Mouse (Mus musculus): ENCODE measurements at regions not wholly inside any gene's neighbourhood (a gene's known extent, or its start where the extent isn't known, plus 50 kb on each side); places are given as distances from the start of the nearest gene placed in this dataset.

DNA sequence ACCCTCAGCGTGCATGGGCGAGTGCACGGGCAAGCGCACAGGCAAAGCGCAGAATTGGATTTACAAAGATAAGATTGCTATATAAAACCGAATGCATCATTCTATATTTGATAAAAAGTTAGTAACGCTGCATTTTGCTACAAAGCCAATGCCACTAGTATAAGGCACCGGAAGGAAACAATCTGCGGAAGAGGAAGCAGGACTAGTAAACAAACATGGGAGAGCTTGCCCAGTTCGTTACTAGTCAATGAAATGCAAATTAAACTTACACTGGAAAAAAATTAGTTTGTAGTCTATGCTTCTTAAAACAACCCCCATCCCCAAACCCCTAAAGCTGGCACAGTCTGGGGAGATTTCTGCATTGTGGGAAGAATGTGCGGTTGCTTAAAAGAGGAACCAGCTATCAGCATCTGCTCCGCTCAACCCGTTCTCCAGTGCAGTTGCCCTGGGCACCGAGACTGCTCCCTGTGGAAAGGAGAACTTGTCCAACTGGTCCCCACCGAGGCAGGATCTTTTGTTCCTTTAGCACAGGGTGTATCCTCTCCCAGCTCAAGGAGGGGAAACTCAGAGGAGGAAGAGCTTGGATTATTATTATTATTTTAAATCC is 389.6 kb upstream of the Adgrl2 start:
- no peaks in the 10 kb centered on the region for H3K27me3 ChIP-seq (replicated peaks)
- no peaks in the 10 kb centered on the region for H3K36me3 ChIP-seq
- no peak for ATAC-seq (ENCODE audit: low FRiP score)
- H3K4me3 ChIP-seq (replicated peaks): no peak overlapping the region
- H3K27ac ChIP-seq (replicated peaks): no peak overlapping the region
- no peaks in the 10 kb centered on the region for H3K9me3 ChIP-seq (replicated peaks)
- H3K9ac ChIP-seq (replicated peaks): no peak overlapping the region
- peaks cover 3% of the 10 kb centered on the region for H3K4me1 ChIP-seq
- H3K4me2 ChIP-seq: no peak overlapping the region
- WGBS: 75% methylated on average over 15 of the region's 15 CpGs

DNA sequence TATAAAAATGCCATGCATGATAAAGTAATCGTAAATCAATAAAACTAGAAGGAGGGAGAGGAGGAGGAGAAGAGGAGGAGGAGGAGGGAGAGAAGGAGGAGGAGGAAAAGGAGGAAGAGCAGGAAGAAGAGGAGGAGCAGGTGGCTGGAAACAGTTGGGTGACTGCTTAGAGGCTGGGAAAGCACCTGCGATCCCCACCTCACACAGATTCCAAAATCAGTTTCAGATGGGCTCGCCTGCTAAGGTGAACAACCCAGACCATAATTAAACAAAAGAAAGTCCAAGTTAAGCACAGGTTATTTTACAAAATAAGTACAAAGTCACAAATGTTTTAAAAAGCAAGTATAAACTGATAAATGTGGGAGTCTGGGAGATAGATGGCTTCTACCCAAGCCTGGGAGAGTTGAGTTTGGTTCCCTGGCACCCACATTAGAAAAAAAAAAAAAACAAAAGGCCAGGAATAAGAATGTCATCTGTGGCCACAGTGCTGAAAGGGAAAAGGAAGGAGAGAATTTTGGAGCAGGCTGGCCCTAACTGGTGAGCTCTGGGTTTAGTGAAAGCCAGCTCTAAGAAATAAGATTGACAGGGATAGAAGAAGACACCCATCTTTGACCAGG is 389.0 kb upstream of the Adgrl2 start:
- Histone ChIP-seq H3K4me2 (no peak overlapping the region), H3K4me3 (replicated peaks) (no peak overlapping the region), H3K9me3 (replicated peaks) (no peaks in the 10 kb centered on the region), H3K9ac (replicated peaks) (no peak overlapping the region), H3K27ac (replicated peaks) (no peak overlapping the region), H3K36me3 (no peaks in the 10 kb centered on the region), H3K27me3 (replicated peaks) (no peaks in the 10 kb centered on the region), H3K4me1 (peaks cover 3% of the 10 kb centered on the region)
- no peak for ATAC-seq (ENCODE audit: low FRiP score)
- 93% methylated on average over 3 of the region's 3 CpGs for WGBS

DNA sequence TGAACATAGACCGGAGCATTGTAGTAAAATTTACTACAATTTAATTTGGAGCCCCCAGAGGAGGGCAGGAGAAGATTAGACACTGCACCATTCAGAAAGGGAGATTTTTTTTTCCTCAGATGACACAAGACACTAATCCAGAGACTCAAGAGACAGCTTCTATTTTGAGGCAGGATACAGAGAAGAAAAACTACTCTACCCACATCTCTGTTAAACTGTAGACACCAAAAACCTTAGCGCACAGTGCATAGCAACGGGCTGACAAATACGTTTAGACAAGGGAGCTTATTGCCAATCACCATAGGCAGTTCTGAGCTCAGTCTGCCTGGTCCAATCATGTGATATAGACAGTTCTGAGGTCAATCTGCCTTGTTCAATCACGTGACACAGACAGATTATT is 381.1 kb upstream of the Adgrl2 start:
- no peaks in the 10 kb centered on the region for H3K36me3 ChIP-seq
- H3K4me1 ChIP-seq: no peaks in the 10 kb centered on the region
- WGBS: 79% methylated on average over 5 of the region's 5 CpGs
- no peaks in the 10 kb centered on the region for H3K27me3 ChIP-seq (replicated peaks)
- H3K9ac ChIP-seq (replicated peaks): no peak overlapping the region
- no peak overlapping the region for H3K27ac ChIP-seq (replicated peaks)
- no peak overlapping the region for H3K4me2 ChIP-seq
- no peak for ATAC-seq (ENCODE audit: low FRiP score)
- H3K9me3 ChIP-seq (replicated peaks): no peaks in the 10 kb centered on the region
- no peak overlapping the region for H3K4me3 ChIP-seq (replicated peaks)

DNA sequence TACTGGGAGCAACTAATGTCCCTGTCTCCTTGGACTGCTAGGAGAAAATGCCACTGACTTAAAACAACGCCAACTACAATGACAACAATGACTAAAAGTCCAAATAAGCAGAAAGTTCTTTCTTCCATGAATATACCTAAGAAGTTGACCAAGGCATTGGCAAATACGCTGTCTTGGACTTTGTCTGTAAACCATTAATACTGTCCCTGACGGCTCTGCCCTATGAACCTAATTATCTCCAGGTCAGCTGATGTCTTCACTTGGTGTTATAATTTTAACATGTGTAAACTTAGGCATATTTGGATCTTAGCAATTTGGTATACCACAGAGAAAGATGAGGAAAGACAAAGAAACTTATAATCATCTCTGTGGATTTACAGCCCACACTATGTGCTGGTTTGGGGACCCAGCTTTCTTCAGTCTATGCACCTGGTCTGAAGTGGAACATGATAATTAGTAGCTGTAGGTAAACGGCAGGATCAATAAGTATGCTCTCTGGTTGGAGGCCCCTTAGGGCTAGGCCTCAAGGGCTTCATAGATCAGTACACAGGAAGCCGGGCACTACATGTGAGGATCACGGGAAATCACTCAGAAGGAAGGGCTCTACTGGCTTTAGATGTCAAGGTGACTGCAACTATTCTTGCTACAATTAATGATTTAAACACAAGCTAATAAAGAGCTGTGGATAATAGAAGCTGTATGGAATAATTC is 380.3 kb upstream of the Adgrl2 start:
- no peak overlapping the region for H3K4me2 ChIP-seq
- H3K27me3 ChIP-seq (replicated peaks): no peaks in the 10 kb centered on the region
- H3K4me3 ChIP-seq (replicated peaks): no peak overlapping the region
- no peaks in the 10 kb centered on the region for H3K4me1 ChIP-seq
- H3K27ac ChIP-seq (replicated peaks): no peak overlapping the region
- no peak overlapping the region for H3K9ac ChIP-seq (replicated peaks)
- 90% methylated on average over 6 of the region's 6 CpGs for WGBS
- no peak for ATAC-seq (ENCODE audit: low FRiP score)
- H3K36me3 ChIP-seq: no peaks in the 10 kb centered on the region
- H3K9me3 ChIP-seq (replicated peaks): no peaks in the 10 kb centered on the region

DNA sequence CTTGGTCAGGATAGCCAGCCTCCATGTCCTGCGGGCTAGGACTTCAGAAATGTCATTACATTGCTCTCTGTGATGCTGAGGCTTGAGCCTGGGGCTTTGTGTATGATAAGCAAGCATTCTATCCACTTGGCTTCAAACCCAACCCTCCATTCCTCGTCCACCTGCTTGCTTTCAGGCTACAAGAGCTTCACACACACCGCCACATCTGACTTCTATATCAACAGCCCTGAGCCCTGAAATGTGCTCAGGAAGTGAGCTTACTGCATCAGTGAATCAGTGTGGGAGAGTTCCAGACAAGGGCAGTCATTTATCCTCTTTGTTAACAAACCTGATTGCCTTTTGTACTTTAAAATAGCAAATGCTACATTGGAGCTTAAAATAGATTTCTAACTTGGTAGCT is 377.5 kb upstream of the Adgrl2 start:
- Histone ChIP-seq H3K36me3 (no peaks in the 10 kb centered on the region), H3K4me2 (no peak overlapping the region), H3K27ac (replicated peaks) (no peak overlapping the region), H3K9me3 (replicated peaks) (no peaks in the 10 kb centered on the region), H3K4me3 (replicated peaks) (no peak overlapping the region), H3K9ac (replicated peaks) (no peak overlapping the region), H3K4me1 (no peaks in the 10 kb centered on the region), H3K27me3 (replicated peaks) (no peaks in the 10 kb centered on the region)
- no peak for ATAC-seq (ENCODE audit: low FRiP score)
- 81% methylated on average over 3 of the region's 3 CpGs for WGBS

DNA sequence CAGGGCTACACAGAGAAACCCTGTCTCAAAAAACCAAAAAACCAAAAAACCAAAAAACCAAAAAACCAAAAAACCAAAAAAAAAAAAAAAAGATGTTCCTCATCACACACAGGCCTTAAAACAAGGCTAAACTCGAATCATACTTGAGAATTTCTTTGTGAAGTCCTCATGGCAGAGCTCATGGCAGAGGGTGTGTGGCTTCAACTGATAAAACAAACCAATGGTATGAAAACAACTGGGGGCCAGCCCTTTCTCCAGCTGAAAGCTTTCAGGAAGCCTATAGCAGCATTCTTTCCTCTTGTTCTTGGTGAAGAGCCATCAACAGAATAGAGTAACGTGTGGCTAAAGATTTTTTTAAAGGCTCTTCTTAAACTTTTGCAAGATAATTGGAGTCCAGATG is 369.8 kb upstream of the Adgrl2 start:
- Histone ChIP-seq H3K9ac (replicated peaks) (no peak overlapping the region), H3K27ac (replicated peaks) (no peak overlapping the region), H3K36me3 (no peaks in the 10 kb centered on the region), H3K9me3 (replicated peaks) (no peaks in the 10 kb centered on the region), H3K4me2 (no peak overlapping the region), H3K27me3 (replicated peaks) (no peaks in the 10 kb centered on the region), H3K4me3 (replicated peaks) (no peak overlapping the region), H3K4me1 (peaks cover 19% of the 10 kb centered on the region)
- ATAC-seq (ENCODE audit: low FRiP score): no peak
- WGBS: 85% methylated on average over 2 of the region's 2 CpGs

DNA sequence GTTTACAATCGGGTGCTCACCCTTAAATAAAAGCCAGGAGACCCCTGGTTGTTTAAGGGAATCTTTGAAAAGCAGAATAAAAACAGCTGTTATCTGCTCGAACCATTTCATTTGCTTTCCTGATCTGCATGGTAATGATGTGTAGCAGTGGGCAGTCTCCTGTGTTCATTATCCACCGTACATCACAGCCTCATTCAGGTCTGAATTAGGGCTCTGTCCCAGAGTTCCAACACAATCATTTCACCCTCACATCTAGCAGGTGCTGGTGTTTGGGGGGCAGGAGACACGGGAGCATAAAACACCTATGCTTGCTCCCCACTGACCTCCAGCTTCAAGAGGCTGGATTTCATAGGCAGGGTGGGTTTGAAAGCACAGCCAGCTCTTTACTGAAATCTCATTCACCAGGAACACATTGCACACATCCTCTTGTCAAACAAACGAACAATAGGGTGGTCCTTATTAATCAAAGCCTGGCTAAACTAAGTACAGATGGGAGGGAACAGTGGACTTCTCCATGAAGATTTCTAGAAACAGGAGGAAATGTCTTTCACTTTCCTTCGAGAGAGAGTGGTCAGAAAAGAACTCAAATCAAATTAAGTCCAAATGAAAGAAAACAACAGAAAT is 368.3 kb upstream of the Adgrl2 start:
- ATAC-seq (ENCODE audit: low FRiP score): peak; percentile 70
- Histone ChIP-seq H3K4me3 (replicated peaks) (peak overlapping the region; percentile 21; the same call in 1 of the 2 replicates), H3K27ac (replicated peaks) (peak overlapping the region; percentile 33), H3K4me2 (peak overlapping the region; percentile 50), H3K9me3 (replicated peaks) (no peaks in the 10 kb centered on the region), H3K4me1 (peaks cover 19% of the 10 kb centered on the region), H3K9ac (replicated peaks) (no peak overlapping the region), H3K27me3 (replicated peaks) (no peaks in the 10 kb centered on the region), H3K36me3 (no peaks in the 10 kb centered on the region)
- WGBS: 17% methylated on average over 6 of the region's 6 CpGs

DNA sequence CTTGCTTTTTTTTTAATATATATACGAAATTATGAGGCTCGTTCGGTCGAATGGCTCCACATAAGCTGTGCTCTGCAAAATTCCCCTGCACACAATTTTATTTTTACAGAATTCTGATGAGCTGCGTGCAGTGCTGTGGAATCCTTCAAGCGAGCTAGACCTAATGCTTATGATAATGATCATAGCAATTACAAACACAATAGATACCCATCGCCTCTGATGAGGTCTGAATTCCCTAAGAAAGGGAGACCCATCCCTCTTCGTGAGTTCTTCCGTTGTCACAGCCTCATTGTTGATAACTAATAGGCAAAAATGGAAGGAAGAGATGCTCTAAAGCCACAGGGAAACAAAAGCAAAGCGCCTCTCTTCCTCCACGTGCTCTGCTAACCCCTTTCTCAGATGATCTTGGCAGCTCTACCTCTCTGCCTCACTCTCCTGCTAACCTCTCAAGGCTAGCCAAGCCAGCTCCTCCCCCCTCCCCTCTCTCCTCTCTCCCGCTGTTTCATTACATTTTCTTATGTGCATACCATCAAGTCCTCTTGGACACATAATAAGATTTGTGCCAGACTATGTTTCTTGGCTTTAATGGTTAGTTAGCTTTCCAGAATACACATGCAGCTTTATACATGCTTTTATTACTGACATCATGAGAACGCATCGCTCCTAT is 367.7 kb upstream of the Adgrl2 start:
- 19% methylated on average over 14 of the region's 14 CpGs for WGBS
- Histone ChIP-seq H3K4me3 (replicated peaks) (peak overlapping the region; percentile 21), H3K9ac (replicated peaks) (no peak overlapping the region)

DNA sequence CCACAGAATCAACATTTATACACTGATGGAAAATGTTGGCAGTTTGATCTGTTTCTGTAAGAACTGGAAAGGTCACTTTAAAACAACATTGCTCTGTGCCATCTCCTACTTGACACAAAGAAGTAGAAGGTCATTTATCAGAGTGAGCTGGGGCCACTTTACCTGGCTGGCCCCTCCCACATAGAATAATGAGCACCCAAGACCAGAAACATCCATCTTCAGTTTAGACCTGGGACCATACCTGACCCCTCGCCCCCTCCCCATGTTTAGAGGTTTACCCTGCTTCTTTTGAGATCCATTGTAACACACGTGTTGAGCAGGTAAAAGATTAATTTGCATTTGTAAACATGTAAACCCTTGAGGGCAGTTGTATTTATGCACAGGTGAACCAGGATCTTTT is 366.8 kb upstream of the Adgrl2 start:
- ATAC-seq (ENCODE audit: low FRiP score): no peak
- H3K27ac ChIP-seq (replicated peaks): no peak overlapping the region
- H3K36me3 ChIP-seq: no peaks in the 10 kb centered on the region
- no peak overlapping the region for H3K4me3 ChIP-seq (replicated peaks)
- H3K9me3 ChIP-seq (replicated peaks): no peaks in the 10 kb centered on the region
- no peaks in the 10 kb centered on the region for H3K27me3 ChIP-seq (replicated peaks)
- WGBS: 52% methylated on average over 2 of the region's 2 CpGs
- H3K9ac ChIP-seq (replicated peaks): no peak overlapping the region
- peaks cover 19% of the 10 kb centered on the region for H3K4me1 ChIP-seq
- no peak overlapping the region for H3K4me2 ChIP-seq

More for the DNA sequence above, 367.7 kb upstream of the Adgrl2 start:
- Histone ChIP-seq H3K36me3 (no peaks in the 10 kb centered on the region), H3K27ac (replicated peaks) (peak overlapping the region; percentile 60), H3K4me1 (peaks cover 19% of the 10 kb centered on the region), H3K9me3 (replicated peaks) (no peaks in the 10 kb centered on the region), H3K27me3 (replicated peaks) (no peaks in the 10 kb centered on the region), H3K4me2 (peak overlapping the region; percentile 50)
- ATAC-seq (ENCODE audit: low FRiP score): peak; percentile 83

DNA sequence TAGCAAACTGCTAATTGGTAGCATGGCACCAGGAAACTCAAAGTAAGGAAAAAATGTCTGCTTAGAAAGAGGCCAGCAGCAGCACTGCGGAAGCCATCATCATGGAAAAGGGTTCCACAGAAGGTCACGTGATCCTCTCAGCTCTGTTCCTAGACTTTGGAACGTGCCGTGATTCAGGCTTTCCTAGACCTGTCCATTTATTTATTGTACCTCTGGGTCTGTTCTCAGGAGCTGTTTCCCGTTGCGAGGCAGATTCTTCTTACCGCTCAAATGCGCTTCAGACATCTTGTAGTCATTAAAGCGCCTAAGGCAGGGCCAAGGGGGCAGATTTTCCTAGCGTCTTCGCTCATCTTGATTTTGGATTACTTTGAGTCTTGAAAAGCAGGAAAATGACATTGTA is 365.0 kb upstream of the Adgrl2 start:
- 92% methylated on average over 11 of the region's 11 CpGs for WGBS
- Histone ChIP-seq H3K9me3 (replicated peaks) (no peaks in the 10 kb centered on the region), H3K4me1 (peaks cover 19% of the 10 kb centered on the region), H3K4me2 (no peak overlapping the region), H3K4me3 (replicated peaks) (no peak overlapping the region), H3K27me3 (replicated peaks) (no peaks in the 10 kb centered on the region), H3K9ac (replicated peaks) (no peak overlapping the region), H3K27ac (replicated peaks) (no peak overlapping the region), H3K36me3 (no peaks in the 10 kb centered on the region)
- ATAC-seq (ENCODE audit: low FRiP score): no peak

DNA sequence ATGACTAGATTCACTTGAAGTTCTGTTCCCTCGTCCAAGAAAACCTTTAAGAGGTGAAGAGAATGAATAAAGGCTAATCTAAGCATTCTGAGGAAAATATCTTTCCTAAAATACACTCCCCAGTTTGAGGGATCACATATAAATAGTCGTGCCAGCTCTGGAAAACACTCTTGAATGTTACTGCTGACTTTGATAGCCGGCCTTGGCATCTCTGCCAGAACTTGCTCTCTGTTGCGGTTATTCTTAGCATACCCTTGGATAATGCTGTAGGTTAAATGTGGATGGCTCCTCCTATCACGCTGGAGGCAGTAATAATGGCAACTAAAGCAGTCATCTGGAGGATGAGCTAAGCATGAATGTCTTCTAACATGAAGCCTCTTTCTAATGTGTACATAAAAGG is 363.6 kb upstream of the Adgrl2 start:
- no peak overlapping the region for H3K4me3 ChIP-seq (replicated peaks)
- H3K9ac ChIP-seq (replicated peaks): no peak overlapping the region
- no peaks in the 10 kb centered on the region for H3K9me3 ChIP-seq (replicated peaks)
- H3K27ac ChIP-seq (replicated peaks): no peak overlapping the region
- H3K36me3 ChIP-seq: no peaks in the 10 kb centered on the region
- WGBS: 86% methylated on average over 5 of the region's 5 CpGs
- H3K4me1 ChIP-seq: peaks cover 16% of the 10 kb centered on the region
- no peak overlapping the region for H3K4me2 ChIP-seq
- no peaks in the 10 kb centered on the region for H3K27me3 ChIP-seq (replicated peaks)
- ATAC-seq (ENCODE audit: low FRiP score): no peak

Data from neural tube, embryonic 15.5 days (tissue).